Mouse (Mus musculus): ENCODE measurements around the gene Ngf.

GRCm38 (mm10) chr3:102454566-102454965, 15.2 kb upstream of the Ngf start:
- no peak for TF ChIP-seq ZC3H11A (IDR thresholded peaks at IDR 0.05; ENCODE audit: borderline replicate concordance, low read depth, low read length)
- TF ChIP-seq MAFK (IDR thresholded peaks at IDR 0.05; ENCODE audit: insufficient read depth, low read depth, low read length): no peak
- no peak for TF ChIP-seq ZNF384 (IDR thresholded peaks at IDR 0.05; ENCODE audit: low read depth, low read length)
- TF ChIP-seq HCFC1 (IDR thresholded peaks at IDR 0.05; ENCODE audit: borderline replicate concordance, insufficient read depth, low read length): no peak
- no peak for TF ChIP-seq CHD2 (IDR thresholded peaks at IDR 0.05; ENCODE audit: low read depth, low read length)

Measured in ES-E14 (cell line).